Mouse (Mus musculus) splenic B cell, adult 2 months (primary cell): ENCODE measurements around the gene Btrc.
A peak's percentile ranks its signal among the peaks of the same experiment; 100 is the strongest.

Experiments
- DNase-seq: peaks from one replicate; pipeline ENCODE4 v3.0.0-alpha.2; 2011; ENCODE audit warnings: low read depth, low spot score
- H3K27me3 ChIP-seq: 2 replicates; pipeline ENCODE4 v1.6.1; 2012; ENCODE audit warnings: mild to moderate bottlenecking, low read length, moderate library complexity, mixed read lengths; ENCODE audit not compliant: control insufficient read depth, poor library complexity, insufficient read depth, severe bottlenecking
- H3K36me3 ChIP-seq: 2 replicates; pipeline ENCODE4 v1.6.1; 2012; ENCODE audit warnings: mild to moderate bottlenecking, low read length, moderate library complexity, mixed read lengths; ENCODE audit not compliant: control insufficient read depth, poor library complexity, insufficient read depth, severe bottlenecking

The Btrc gene

DNA sequence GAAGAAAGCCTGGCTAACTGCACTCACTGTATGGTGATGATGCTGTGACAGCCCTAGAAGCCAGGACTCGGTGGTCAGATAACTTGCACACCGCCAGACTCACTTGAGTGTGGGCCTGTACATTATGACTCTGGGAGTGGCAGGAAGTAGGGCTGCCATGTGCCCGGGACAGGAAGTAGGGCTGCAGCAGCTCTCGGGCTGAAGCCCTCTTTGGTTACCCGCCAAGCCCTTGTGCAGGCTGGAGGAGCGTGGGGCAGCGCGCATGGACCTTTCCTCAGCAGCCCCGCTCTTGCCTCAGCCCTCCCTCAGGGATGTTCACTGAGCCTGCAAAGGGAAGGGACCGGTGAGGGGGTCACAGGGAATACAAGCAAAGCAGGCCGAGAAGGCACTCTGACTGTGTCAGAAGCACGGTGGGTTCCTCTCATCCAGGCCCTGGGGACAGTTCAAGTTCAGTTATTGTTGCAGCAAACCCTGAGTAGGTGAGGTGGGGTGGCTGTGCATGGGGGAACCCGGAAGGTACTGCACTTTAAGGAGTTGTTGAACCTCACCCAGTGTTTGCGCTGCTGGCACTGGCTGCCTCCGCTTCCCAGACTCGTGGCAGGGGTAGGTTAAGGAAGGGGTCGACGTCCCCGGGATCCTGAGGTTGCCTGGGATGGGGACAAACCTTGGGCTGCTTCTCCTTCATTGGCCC, 211.6 kb downstream of the Btrc start:
- peak; percentile 37 for DNase-seq
- H3K27me3 ChIP-seq = no peaks in the 10 kb centered on the region
- H3K36me3 ChIP-seq = peaks cover 2% of the 10 kb centered on the region

DNA sequence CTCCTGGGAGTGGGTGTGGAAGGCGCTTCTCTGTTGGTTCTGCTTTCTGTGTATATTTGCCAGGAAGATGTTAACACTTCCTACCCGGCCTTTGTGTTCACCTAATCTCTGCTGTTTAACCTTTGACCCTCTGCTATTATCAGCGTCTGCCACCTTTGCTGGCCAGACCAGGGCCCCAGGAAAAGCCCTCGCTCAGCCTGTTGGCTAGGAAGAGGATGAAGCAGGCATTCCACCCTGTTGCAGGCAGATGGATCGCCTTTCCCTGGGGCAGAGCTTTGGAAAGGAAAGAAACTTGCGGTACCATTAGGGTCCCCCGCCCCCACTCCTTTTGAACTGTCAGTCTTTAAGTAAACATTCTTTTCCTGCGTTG, 212.1 kb downstream of the Btrc start:
- Histone ChIP-seq H3K27me3 (no peaks in the 10 kb centered on the region), H3K36me3 (peaks cover 2% of the 10 kb centered on the region)
- no peak for DNase-seq

DNA sequence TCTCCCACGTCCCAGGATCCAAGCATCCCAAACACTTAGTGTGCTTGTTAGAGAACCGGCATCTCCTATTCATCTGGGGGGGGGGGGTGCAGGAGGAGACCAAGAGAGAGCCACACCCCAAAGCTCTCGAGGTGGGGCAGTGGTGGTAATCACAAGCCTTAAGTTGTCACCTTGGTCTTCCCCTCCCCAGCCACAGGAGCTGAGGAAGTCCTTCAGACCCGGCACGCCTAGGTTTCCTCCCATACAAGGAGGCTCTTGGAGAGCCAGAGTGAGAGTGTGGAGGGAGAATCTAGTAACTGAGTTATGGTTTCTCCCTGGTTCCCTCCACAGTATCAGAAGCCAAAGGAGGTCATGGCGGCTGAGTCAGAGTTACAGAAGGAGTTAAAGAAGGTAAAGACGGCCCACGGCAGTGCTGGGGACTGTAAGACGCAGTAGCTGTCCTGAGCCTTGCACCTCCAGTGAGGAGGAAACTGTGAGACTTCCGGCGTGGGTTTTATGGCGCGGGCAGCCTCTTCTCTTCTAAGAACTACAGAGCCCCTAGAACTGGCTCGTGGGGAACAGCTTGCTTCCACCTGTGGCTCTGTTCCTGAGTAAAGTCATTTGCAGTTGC, 213.7 kb downstream of the Btrc start:
- Histone ChIP-seq H3K36me3 (peaks cover 2% of the 10 kb centered on the region), H3K27me3 (no peaks in the 10 kb centered on the region)
- no peak for DNase-seq

DNA sequence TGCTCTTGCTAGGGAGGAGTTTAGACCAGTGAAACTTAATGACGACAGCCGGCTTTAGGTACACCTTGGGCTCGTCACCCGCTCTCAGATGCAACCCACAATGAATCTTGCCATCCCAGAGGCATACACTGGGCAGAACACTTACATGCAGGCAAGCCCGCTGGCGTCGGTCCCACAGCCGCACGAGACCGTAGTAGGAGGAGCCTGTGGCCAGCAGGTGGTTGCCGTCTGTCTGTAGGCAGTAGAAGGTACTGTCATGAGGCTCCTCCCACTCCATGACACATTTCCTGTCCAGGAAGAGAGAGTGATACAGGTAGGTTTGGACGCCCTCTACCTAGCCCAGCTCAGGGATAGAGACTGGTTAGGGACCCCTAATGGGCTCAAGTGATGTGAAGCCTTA, 215.4 kb downstream of the Btrc start:
- peaks cover 2% of the 10 kb centered on the region for H3K36me3 ChIP-seq
- DNase-seq = no peak

DNA sequence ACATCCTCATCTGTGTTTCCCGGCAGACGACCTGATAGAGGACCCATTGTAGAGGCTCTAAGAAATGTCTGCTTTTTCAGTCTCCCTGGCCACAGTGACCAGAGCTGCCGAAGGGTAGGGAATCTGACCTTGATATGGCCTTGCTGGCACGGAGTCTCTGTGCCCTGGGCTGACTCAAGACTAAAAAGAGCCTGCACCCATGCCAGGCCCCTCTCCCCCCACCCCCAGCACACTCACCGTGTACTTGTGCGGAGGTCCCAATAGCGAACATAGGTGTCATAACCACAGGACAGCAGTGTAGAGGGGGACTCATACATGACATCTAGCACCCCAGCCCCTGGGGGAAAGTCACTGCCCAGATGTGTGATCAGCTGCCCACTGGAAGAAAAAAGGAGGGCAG, 215.9 kb downstream of the Btrc start:
- DNase-seq = no peak
- Histone ChIP-seq H3K27me3 (no peaks in the 10 kb centered on the region), H3K36me3 (peaks cover 2% of the 10 kb centered on the region)

More for the DNA sequence above, 215.4 kb downstream of the Btrc start:
- no peaks in the 10 kb centered on the region for H3K27me3 ChIP-seq
